Mouse (Mus musculus) lung, embryonic 15.5 days (tissue): ENCODE measurements around the gene 1700016C15Rik. TPM values are rescaled to one million over a fixed set of nuclear protein-coding genes. Genes with fewer than 3 reads are reported as not detected.

Experiments used
- ATAC-seq: fragments of 200-750 bp; cut with Nextera tagmentation; 2 replicates; pipeline ENCODE4 v1.8.0; 2017; ENCODE audit warnings: moderate number of reproducible peaks, borderline replicate concordance; ENCODE audit not compliant: low FRiP score, low TSS enrichment; ENCODE audit errors: extremely low read depth
- H3K27ac ChIP-seq: fragments of 300-500 bp; sonication (generic); 2 replicates; pipeline ENCODE4 v1.5.1; 2015; ENCODE audit warnings: moderate library complexity, mild to moderate bottlenecking, inconsistent platforms
- H3K27me3 ChIP-seq: fragments of 300-500 bp; sonication (generic); 2 replicates; pipeline ENCODE4 v1.6.1; 2015; ENCODE audit warnings: inconsistent platforms
- H3K36me3 ChIP-seq: fragments of 300-500 bp; sonication (generic); 2 replicates; pipeline ENCODE4 v1.6.1; 2015; ENCODE audit warnings: inconsistent platforms
- H3K4me1 ChIP-seq: fragments of 300-500 bp; sonication (generic); 2 replicates; pipeline ENCODE4 v1.6.1; 2015; ENCODE audit warnings: inconsistent platforms
- H3K4me2 ChIP-seq: fragments of 300-500 bp; sonication (generic); 2 replicates; pipeline ENCODE4 v1.6.1; 2015; ENCODE audit warnings: inconsistent platforms, mild to moderate bottlenecking, moderate library complexity
- H3K4me3 ChIP-seq: fragments of 300-500 bp; sonication (generic); 2 replicates; pipeline ENCODE4 v1.5.1; 2015; ENCODE audit warnings: mild to moderate bottlenecking, inconsistent platforms
- H3K9ac ChIP-seq: fragments of 300-500 bp; sonication (generic); 2 replicates; pipeline ENCODE4 v1.6.1; 2015; ENCODE audit warnings: inconsistent platforms
- H3K9me3 ChIP-seq: fragments of 300-500 bp; sonication (generic); 2 replicates; pipeline ENCODE4 v1.6.1; 2016; ENCODE audit warnings: inconsistent platforms
- WGBS: fragments of 180-500 bp; shearing (Covaris S2); methylation state at CpG from one replicate; pipeline ENCODE4 v1.1.7; 2015; 5-methylcytosine and 5-hydroxymethylcytosine counted together
- polyA plus RNA-seq: library from polyadenylated mRNA; unstranded; fragments of >200 nt; fragmentation: Nextera tagmentation; extraction: Ambion mirVana; gene quantifications from 2 replicates; pipeline ENCODE4 v1.2.1, GENCODE M21; 2015

Gene 1700016C15Rik
- polyA plus RNA-seq, 1 experiment from 2014 or later = 0.74 TPM

DNA sequence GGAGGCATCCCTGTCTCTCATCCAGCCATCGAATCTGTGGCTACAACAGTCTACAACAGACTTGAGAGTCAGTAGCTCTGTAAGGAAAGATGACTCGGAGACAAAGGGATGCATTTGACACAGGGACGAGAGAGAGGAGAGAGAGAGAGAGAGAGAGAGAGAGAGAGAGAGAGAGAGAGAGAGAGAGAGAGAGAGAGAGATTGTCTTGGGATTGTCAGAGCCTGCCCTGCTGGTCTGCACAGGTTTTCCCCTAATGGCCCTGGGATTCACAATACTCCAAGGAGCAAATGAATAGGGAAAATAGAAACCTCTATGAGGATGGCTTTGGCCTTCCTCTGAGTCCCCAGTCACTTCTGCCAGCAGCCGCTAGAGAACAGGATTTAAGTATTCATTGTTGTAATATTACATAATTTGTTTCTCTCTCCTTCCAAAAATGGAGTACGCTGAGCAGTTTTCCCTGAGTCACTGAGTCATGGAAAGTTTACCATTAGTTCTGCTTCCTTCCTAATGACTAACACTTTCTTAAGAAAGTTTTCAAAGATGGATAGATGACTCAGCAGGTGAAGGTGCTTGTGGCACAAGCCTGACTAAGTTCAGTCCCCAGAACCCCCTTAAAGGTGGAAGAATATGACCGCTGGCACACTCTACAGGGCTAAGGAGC is 26.3 kb upstream of the 1700016C15Rik start:
- no peaks in the 10 kb centered on the region for H3K4me1 ChIP-seq
- no peak overlapping the region for H3K27ac ChIP-seq
- no peak for ATAC-seq
- H3K4me2 ChIP-seq = peak overlapping the region; percentile 85; the same call in 1 of the 2 replicates
- 47% methylated on average over 6 of the region's 6 CpGs for WGBS
- H3K27me3 ChIP-seq = no peaks in the 10 kb centered on the region
- H3K9ac ChIP-seq = no peak overlapping the region
- no peaks in the 10 kb centered on the region for H3K9me3 ChIP-seq
- H3K4me3 ChIP-seq = no peak overlapping the region
- H3K36me3 ChIP-seq = no peaks in the 10 kb centered on the region

DNA sequence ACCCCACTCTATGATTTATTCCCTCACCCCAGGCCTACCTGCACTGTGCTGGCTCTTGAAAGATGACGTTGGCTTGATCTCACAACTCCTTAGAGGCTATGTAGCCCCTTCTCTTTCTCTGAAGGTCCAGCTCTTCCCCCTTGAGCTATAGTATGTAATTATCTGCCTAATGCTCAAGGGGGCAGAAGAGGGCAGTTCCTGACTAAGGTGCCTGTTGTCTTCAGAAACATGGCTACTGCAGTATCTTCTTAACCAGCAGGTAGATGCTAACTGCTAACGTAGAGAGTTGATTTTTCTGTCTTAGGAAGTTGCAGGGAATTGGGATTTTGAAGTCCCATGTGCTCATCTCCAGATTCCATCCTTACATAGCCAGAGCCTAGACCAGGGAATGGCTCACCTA is 24.4 kb upstream of the 1700016C15Rik start:
- no peak overlapping the region for H3K9ac ChIP-seq
- ATAC-seq = no peak
- 44% methylated on average over 2 of the region's 2 CpGs for WGBS

DNA sequence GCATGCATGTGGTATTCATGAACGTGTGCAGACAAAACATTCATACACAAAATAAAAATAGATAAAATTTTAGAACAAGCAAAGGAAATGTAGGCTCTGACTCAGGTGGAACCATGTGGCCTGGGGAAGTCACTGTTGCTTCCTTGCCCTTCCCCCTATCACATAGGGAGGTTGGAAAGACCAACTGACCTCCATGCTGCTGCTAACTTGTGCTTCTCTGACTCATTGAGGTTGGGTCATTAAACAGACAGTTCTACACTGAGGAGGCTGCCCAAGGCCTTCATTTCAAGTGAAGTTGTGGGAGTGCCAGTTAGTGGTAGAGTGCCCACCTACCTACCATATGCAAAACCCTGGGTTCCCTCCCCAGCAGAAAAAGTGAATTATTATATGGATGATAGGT is 22.0 kb upstream of the 1700016C15Rik start:
- Histone ChIP-seq H3K27me3 (no peaks in the 10 kb centered on the region), H3K27ac (no peak overlapping the region), H3K4me2 (no peak overlapping the region), H3K4me1 (no peaks in the 10 kb centered on the region), H3K9me3 (peaks cover 5% of the 10 kb centered on the region; the same call in 1 of the 2 replicates), H3K36me3 (no peaks in the 10 kb centered on the region), H3K4me3 (no peak overlapping the region), H3K9ac (no peak overlapping the region)
- WGBS = 72% methylated on average over 1 of the region's 1 CpGs
- ATAC-seq = no peak

More for the DNA sequence above, 24.4 kb upstream of the 1700016C15Rik start:
- Histone ChIP-seq H3K27ac (no peak overlapping the region), H3K9me3 (peaks cover 5% of the 10 kb centered on the region; the same call in 1 of the 2 replicates), H3K27me3 (no peaks in the 10 kb centered on the region), H3K4me3 (no peak overlapping the region), H3K4me1 (no peaks in the 10 kb centered on the region), H3K4me2 (no peak overlapping the region), H3K36me3 (no peaks in the 10 kb centered on the region)

DNA sequence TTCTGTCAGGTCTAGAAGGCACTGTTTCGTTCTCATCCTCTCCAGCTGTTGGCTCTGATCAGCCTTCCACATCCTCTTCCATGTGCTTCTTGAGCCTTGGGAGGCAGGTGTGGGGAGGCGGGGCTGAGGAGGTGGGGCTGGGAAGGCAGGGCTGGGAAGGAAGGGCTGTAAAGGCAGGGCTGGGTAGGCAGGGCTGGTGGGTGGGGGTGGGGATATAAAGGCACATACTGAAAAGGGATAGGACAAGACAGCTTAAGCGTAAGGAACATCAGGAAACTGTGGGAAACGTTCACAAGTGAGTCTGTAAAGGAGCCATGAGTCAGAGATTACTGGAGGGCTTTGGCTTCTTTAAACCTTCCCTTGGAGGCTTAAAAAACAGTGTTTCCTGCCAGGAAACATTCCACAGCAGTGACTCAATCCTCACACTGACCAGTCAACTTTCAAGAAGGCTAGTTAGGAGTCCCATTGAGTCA is 21.0 kb upstream of the 1700016C15Rik start:
- ATAC-seq = peak; percentile 57; the same call in 1 of the 2 replicates
- Histone ChIP-seq H3K4me3 (no peak overlapping the region), H3K9ac (no peak overlapping the region), H3K36me3 (no peaks in the 10 kb centered on the region), H3K4me1 (no peaks in the 10 kb centered on the region), H3K27ac (peak overlapping the region; percentile 61), H3K9me3 (peaks cover 5% of the 10 kb centered on the region; the same call in 1 of the 2 replicates), H3K4me2 (no peak overlapping the region), H3K27me3 (no peaks in the 10 kb centered on the region)
- WGBS = 34% methylated on average over 4 of the region's 4 CpGs

DNA sequence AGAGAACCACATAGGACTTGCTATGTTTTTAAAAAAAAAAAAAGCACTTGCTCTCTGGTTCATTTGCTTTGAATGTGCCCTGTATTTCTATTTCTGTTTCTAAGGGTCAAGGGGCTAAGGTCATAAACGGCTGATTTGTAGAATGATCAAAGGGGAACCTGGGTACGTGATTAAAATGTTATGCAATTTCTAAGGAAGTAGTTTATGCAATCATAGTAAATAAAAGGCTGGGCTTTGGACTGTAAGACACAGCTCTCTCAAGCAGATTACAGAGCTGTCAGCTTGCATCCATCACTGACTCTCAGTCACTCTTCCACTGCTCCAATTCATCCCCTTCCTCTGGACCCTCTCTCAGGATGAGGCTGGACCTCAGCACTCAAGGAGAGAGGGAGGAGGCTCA is 18.6 kb upstream of the 1700016C15Rik start:
- Histone ChIP-seq H3K27ac (no peak overlapping the region), H3K4me1 (no peaks in the 10 kb centered on the region), H3K27me3 (no peaks in the 10 kb centered on the region), H3K9ac (no peak overlapping the region), H3K36me3 (no peaks in the 10 kb centered on the region), H3K4me2 (no peak overlapping the region), H3K9me3 (peaks cover 5% of the 10 kb centered on the region; the same call in 1 of the 2 replicates), H3K4me3 (no peak overlapping the region)
- no peak for ATAC-seq
- WGBS = 41% methylated on average over 2 of the region's 2 CpGs

DNA sequence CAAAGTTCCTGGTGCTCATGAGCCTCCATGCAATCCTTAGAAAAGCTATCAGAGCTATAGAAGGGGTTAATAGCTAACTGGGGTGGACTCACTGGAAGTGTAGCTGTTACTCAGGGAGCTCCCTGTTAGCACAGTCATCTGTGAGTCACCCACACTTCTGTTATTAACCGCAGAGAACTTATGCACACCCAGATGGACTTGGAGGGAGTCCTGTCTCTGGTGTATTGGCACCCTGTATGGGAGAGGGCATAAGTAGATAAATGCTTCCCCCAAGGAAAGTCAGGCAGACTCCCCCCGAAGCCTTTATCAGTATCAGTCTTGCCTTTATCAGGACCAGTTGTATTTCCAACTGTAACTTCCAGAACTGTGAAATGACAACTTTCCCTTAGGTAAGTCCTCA is 18.2 kb upstream of the 1700016C15Rik start:
- Histone ChIP-seq H3K9ac (no peak overlapping the region), H3K27ac (no peak overlapping the region), H3K27me3 (no peaks in the 10 kb centered on the region), H3K4me3 (no peak overlapping the region), H3K4me1 (no peaks in the 10 kb centered on the region), H3K9me3 (peaks cover 5% of the 10 kb centered on the region; the same call in 1 of the 2 replicates), H3K4me2 (no peak overlapping the region), H3K36me3 (no peaks in the 10 kb centered on the region)
- 59% methylated on average over 2 of the region's 2 CpGs for WGBS
- no peak for ATAC-seq

DNA sequence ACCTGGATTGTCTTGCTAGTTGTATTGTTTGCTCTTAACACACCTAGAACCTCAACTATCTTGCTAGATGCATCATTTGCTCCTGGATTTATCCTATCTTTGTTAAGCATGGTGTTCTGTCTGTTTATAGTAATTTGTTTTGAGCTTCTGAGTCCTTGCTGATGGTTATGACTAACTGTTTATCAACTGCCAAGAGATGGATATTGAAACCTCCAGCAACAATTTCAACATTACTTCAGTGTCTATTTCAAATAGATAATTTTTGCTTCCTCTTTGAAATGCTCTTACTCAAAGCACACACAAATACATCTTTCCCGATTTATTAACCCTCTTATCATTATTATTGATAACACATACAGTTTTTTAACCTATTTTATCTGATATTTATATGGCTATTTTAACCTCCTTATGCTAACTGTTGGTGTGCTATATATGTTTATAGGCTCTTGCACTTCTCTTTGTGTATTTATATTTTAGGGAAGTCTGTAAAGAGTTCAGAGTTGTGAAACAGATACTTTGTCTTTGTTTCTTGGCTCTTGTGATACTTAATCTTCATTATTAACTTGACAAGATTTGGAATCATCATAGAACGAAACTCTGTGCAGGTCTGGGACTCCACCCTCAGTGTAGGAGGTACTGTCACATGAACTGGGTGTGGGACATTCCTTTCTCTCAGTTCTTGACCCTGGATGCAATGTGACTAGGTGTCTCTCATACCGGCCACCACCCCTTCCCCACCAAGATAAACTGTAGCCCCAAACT is 15.8 kb upstream of the 1700016C15Rik start:
- Histone ChIP-seq H3K9ac (no peak overlapping the region), H3K4me2 (no peak overlapping the region), H3K9me3 (peaks cover 5% of the 10 kb centered on the region; the same call in 1 of the 2 replicates), H3K27ac (no peak overlapping the region), H3K4me3 (no peak overlapping the region), H3K36me3 (no peaks in the 10 kb centered on the region), H3K4me1 (no peaks in the 10 kb centered on the region), H3K27me3 (no peaks in the 10 kb centered on the region)
- ATAC-seq = no peak
- 63% methylated on average over 3 of the region's 3 CpGs for WGBS

DNA sequence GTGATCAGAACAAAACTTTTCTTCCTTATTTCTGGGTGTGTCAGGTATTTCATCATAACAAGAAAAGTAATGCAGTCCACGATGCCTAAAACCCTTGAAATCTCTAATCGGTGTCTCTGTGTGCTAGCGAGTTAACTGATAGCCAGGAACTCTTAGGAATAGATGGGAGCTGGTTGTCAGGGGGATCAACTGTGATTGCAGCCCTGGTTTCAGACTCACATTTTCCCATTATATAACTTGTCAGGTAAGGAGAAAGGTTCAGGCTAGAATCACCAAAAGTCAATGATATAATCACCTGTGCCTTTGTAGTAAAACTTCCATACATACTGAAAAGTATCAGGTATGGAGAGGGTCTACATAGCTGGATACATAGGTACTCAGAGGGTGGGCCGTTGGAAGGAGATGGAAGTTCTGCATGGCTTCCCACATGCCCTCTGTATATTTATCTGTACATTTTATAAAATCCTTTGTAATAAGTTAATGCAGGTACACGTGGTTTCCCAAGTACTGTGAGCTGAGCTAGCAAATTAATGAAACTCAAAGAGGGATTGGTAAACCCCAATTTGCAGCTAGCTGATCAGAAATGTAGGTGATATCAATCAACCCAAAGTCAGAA is 15.1 kb upstream of the 1700016C15Rik start:
- Histone ChIP-seq H3K4me3 (no peak overlapping the region), H3K4me1 (no peaks in the 10 kb centered on the region), H3K27ac (no peak overlapping the region), H3K36me3 (no peaks in the 10 kb centered on the region), H3K4me2 (no peak overlapping the region), H3K27me3 (no peaks in the 10 kb centered on the region), H3K9me3 (peaks cover 5% of the 10 kb centered on the region; the same call in 1 of the 2 replicates), H3K9ac (no peak overlapping the region)
- ATAC-seq = no peak
- 79% methylated on average over 5 of the region's 5 CpGs for WGBS

DNA sequence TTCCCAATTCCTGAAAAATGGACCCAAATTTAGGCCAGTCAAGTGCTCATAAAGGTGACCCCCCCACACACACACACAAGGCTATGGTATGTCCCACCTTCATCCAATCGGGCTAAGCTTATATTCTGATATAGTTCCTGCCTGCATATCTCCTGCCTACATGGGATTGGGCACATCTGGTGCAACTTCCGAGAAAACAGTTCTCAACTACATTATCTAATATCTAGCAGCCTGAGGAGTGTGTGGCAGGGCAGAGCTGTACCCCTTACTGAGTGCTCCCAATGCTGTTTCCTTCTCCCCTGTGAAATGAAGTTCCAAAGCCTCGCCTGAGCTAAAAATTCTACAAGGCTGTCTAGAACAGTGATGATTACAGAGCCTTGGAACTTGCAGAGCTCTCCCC is 13.2 kb upstream of the 1700016C15Rik start:
- Histone ChIP-seq H3K27ac (no peak overlapping the region), H3K4me2 (no peak overlapping the region), H3K36me3 (no peaks in the 10 kb centered on the region), H3K27me3 (no peaks in the 10 kb centered on the region), H3K4me3 (no peak overlapping the region), H3K9ac (no peak overlapping the region), H3K4me1 (no peaks in the 10 kb centered on the region), H3K9me3 (no peaks in the 10 kb centered on the region)
- no peak for ATAC-seq
- 74% methylated on average over 3 of the region's 3 CpGs for WGBS

DNA sequence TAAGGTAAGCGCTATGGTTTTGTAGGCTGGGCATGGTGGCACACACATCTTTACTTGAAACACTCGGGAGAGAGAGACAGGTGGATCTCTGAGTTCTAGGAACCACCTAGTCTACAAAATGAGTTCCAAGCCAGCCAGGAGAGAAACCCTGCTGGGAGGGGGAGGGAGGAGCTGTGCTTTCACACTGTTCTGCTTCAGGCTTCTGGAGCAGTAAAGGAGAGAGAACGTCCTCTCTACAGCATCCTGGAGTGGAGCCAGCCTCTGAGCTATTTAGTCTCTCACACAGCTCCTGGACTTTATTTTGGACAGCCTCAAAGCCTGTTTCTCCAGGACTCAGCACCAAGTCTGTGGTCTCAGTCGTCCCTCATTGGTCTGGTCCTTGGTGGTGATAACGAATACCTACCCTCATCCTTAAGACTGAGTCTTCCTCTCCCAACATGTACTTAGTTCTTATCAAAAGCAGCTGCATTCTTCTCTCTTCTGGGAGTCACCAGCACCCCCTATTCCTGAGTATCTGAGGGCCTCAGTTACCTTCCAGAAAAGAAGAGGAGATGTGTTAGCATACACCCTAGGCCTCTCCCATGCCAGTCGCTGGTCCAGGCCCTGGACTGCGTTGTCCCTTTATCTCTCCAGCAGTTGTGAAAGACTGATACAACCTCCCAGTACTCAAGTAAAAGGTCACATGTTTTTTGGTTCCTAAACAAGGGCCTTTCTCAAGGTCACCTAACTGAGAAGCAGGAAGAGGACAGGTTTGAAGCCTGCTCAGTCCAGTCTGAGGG is 12.4 kb upstream of the 1700016C15Rik start:
- no peak overlapping the region for H3K4me3 ChIP-seq
- no peak overlapping the region for H3K4me2 ChIP-seq
- H3K9me3 ChIP-seq = no peaks in the 10 kb centered on the region
- no peaks in the 10 kb centered on the region for H3K36me3 ChIP-seq
- no peak overlapping the region for H3K9ac ChIP-seq
- no peaks in the 10 kb centered on the region for H3K4me1 ChIP-seq
- no peaks in the 10 kb centered on the region for H3K27me3 ChIP-seq
- no peak overlapping the region for H3K27ac ChIP-seq
- whole genome bisulfite sequencing = 67% methylated on average over 7 of the region's 7 CpGs
- no peak; the same call in 1 of the 2 replicates for ATAC-seq

DNA sequence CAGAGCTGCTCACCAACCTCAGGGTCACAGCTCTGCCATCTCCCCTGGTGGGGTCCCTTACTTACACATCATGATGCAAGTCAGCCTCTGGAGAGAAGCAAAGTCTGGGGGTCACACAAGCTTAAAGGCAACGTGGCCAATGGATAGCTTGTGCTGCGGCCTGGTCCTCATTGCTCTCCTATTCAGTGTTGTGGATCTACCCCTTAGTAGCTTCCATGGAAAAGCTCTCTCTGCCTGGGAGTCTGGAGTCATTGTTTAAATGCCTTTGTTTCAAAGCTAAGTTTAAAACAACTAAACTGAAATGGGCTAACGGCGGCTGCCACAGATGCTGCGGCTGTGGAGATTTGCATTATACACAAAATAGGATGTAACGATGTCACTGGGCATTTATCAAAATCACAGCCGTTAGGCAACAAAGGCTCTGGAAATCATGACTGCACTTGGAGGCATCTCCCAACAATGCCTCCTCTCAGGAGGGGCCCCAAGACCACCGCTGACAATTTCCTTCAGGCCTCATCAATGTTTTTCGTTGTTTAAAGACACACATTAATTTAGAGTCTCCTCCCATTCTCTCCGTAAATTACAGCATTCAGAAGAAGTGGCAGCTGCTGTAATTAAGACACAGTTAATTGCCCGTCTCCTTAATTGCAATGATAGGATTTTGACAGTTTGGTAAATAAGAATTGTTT is 11.1 kb upstream of the 1700016C15Rik start:
- H3K9me3 ChIP-seq = no peaks in the 10 kb centered on the region
- H3K9ac ChIP-seq = no peak overlapping the region
- H3K36me3 ChIP-seq = no peaks in the 10 kb centered on the region
- no peaks in the 10 kb centered on the region for H3K27me3 ChIP-seq
- H3K4me3 ChIP-seq = no peak overlapping the region
- H3K4me2 ChIP-seq = no peak overlapping the region
- no peak for ATAC-seq
- H3K27ac ChIP-seq = no peak overlapping the region
- 61% methylated on average over 11 of the region's 11 CpGs for WGBS
- no peaks in the 10 kb centered on the region for H3K4me1 ChIP-seq
